7 mouse cellular contexts compared by ENCODE assay signal in genomic region chr8:69749544-69750454, GRCm38 (mm10). TPM values are rescaled to one million over a fixed set of nuclear protein-coding genes. Genes with fewer than 3 reads are reported as not detected.
DNase-seq lines count a peak whose midpoint lies in the region; ATAC-seq and TF ChIP-seq lines count a peak whose summit lies in the region.

Zfp963 (minus strand) TSS chr8:69749970.

- peak; percentile 89 for TF ChIP-seq POLR2A in small intestine, adult 2 months (IDR thresholded peaks at IDR 0.05; ENCODE audit: low read depth, low read length)

- H3K27ac ChIP-seq in embryonic facial prominence, embryonic 10.5 days (replicated peaks): peak within 1 kb of the TSS; percentile 98
- peak within 1 kb of the TSS; percentile 99 for H3K27ac ChIP-seq in intestine, postnatal 0 days (ENCODE audit: low read depth, low read length)
- H3K27ac ChIP-seq in midbrain, embryonic 12.5 days (replicated peaks): peak within 1 kb of the TSS; percentile 99
- peak within 1 kb of the TSS; percentile 98 for H3K27ac ChIP-seq in small intestine, adult 2 months (ENCODE audit: insufficient read depth, low read depth, low read length)

- H3K36me3 ChIP-seq in embryonic facial prominence, embryonic 10.5 days (replicated peaks): peaks cover 14% of the 10 kb centered on the region; the same call in 1 of the 2 replicates
- H3K36me3 ChIP-seq in intestine, postnatal 0 days (ENCODE audit: control insufficient read depth, insufficient read depth): no peaks in the 10 kb centered on the region
- H3K36me3 ChIP-seq in midbrain, embryonic 12.5 days: 0 out of 2 replicates have a peak, but pooled peaks cover 12% of the 10 kb centered on the region
- no peaks in the 10 kb centered on the region for H3K36me3 ChIP-seq in small intestine, adult 2 months (ENCODE audit: control insufficient read depth, insufficient read depth, low read length)

- peak within 1 kb of the TSS; percentile 85 for H3K9ac ChIP-seq in intestine, postnatal 0 days (ENCODE audit: low read depth, low read length)
- peak within 1 kb of the TSS; percentile 82 for H3K9ac ChIP-seq in midbrain, embryonic 12.5 days (replicated peaks)

- peak; percentile 99 for ATAC-seq in intestine, postnatal 0 days
- peak; percentile 99 for ATAC-seq in midbrain, embryonic 12.5 days (ENCODE audit: low FRiP score, low read depth)

- H3K4me3 ChIP-seq in embryonic facial prominence, embryonic 10.5 days: peak within 1 kb of the TSS; percentile 78
- H3K4me3 ChIP-seq in intestine, postnatal 0 days (ENCODE audit: low read depth, low read length): peak within 1 kb of the TSS; percentile 72
- peak within 1 kb of the TSS; percentile 76 for H3K4me3 ChIP-seq in midbrain, embryonic 12.5 days
- H3K4me3 ChIP-seq in small intestine, adult 2 months (ENCODE audit: low read depth, low read length): peak within 1 kb of the TSS; percentile 85

- H3K4me1 ChIP-seq in embryonic facial prominence, embryonic 10.5 days: peaks cover 6% of the 10 kb centered on the region
- H3K4me1 ChIP-seq in intestine, postnatal 0 days (replicated peaks; ENCODE audit: control insufficient read depth, insufficient read depth, low read length): peaks cover 3% of the 10 kb centered on the region; the same call in 1 of the 2 replicates
- peaks cover 6% of the 10 kb centered on the region for H3K4me1 ChIP-seq in midbrain, embryonic 12.5 days
- H3K4me1 ChIP-seq in small intestine, adult 2 months (ENCODE audit: control insufficient read depth, insufficient read depth, insufficient read length, low read length): peaks cover 3% of the 10 kb centered on the region; the same call in 1 of the 2 replicates

- H3K27me3 ChIP-seq in embryonic facial prominence, embryonic 10.5 days (replicated peaks; ENCODE audit: low read depth, poor library complexity, severe bottlenecking): no peaks in the 10 kb centered on the region
- no peaks in the 10 kb centered on the region for H3K27me3 ChIP-seq in intestine, postnatal 0 days (replicated peaks; ENCODE audit: control insufficient read depth, insufficient read depth, low read length)
- no peaks in the 10 kb centered on the region for H3K27me3 ChIP-seq in midbrain, embryonic 12.5 days
- H3K27me3 ChIP-seq in small intestine, adult 2 months (ENCODE audit: control insufficient read depth, insufficient read depth, low read length): no peaks in the 10 kb centered on the region

- peak; percentile 98 for DNase-seq in adrenal gland, postnatal 10 days
- peak; percentile 95 for DNase-seq in embryonic facial prominence, embryonic 10.5 days (ENCODE audit: low spot score)
- DNase-seq in gonadal fat pad, adult 2 months (ENCODE audit: low read depth): peak; percentile 54
- DNase-seq in left cerebral cortex, postnatal 4 days: peak; percentile 95

- no peak; the same call in 1 of the 2 replicates for TF ChIP-seq CTCF in intestine, postnatal 0 days (IDR thresholded peaks at IDR 0.05; ENCODE audit: low read depth)
- no peak for TF ChIP-seq CTCF in small intestine, adult 2 months (IDR thresholded peaks at IDR 0.05; ENCODE audit: extremely low read depth, insufficient read length, insufficient replicate concordance, low read depth, low read length)

- intact Hi-C loops in left cerebral cortex, postnatal 4 days (cut with DNase I): no loop called here

- peak within 1 kb of the TSS; percentile 67 for H3K4me2 ChIP-seq in intestine, postnatal 0 days (replicated peaks; ENCODE audit: low read depth)
- peak within 1 kb of the TSS; percentile 55 for H3K4me2 ChIP-seq in midbrain, embryonic 12.5 days (replicated peaks)

- WGBS in embryonic facial prominence, embryonic 10.5 days: 3% methylated on average over 48 of the region's 48 CpGs
- WGBS in intestine, postnatal 0 days: 2% methylated on average over 48 of the region's 48 CpGs
- WGBS in midbrain, embryonic 12.5 days: 4% methylated on average over 48 of the region's 48 CpGs
- WGBS in small intestine, adult 2 months: 3% methylated on average over 48 of the region's 48 CpGs

- no peaks in the 10 kb centered on the region for H3K9me3 ChIP-seq in embryonic facial prominence, embryonic 10.5 days
- no peaks in the 10 kb centered on the region for H3K9me3 ChIP-seq in intestine, postnatal 0 days (ENCODE audit: control insufficient read depth)
- H3K9me3 ChIP-seq in midbrain, embryonic 12.5 days: no peaks in the 10 kb centered on the region

RNA-seq across cellular contexts. Expression of gene Zfp963, which starts in this region (rescaled TPM):
- 1 to 10 TPM; 3.7 to 4.3 TPM for total RNA-seq in adrenal gland, postnatal 10 days (2021)
- 5.6 and 6.3 TPM in 2 replicates for polyA plus RNA-seq in embryonic facial prominence, embryonic 10.5 days (2016; fragmentation: Nextera tagmentation; extraction: Ambion mirVana)
- 2.5 TPM in 2 replicates for polyA plus RNA-seq in gonadal fat pad, adult 2 months (2012; rRNA removed)
- polyA plus RNA-seq in intestine, postnatal 0 days (2015; fragmentation: Nextera tagmentation; extraction: Ambion mirVana): 4.6 and 5.0 TPM in 2 replicates
- 1 to 10 TPM; 5.3 to 5.6 TPM for total RNA-seq in left cerebral cortex, postnatal 4 days (2021)
- polyA plus RNA-seq in midbrain, embryonic 12.5 days (2016; fragmentation: Nextera tagmentation; extraction: Ambion mirVana): 6.3 and 7.3 TPM in 2 replicates
- polyA plus RNA-seq in small intestine, adult 2 months (2012; rRNA removed): 0.41 and 1.9 TPM in 2 replicates

Comparison
In these comparisons a context has a peak if more than half of its experiments do, and no peak if none do; other contexts are left out.
1. Peak in every context shown above with its lines: DNase-seq, ATAC-seq, H3K4me3 ChIP-seq and H3K27ac ChIP-seq.